Comparison of ENCODE assay signal across 27 mouse cellular contexts in the genomic region with DNA sequence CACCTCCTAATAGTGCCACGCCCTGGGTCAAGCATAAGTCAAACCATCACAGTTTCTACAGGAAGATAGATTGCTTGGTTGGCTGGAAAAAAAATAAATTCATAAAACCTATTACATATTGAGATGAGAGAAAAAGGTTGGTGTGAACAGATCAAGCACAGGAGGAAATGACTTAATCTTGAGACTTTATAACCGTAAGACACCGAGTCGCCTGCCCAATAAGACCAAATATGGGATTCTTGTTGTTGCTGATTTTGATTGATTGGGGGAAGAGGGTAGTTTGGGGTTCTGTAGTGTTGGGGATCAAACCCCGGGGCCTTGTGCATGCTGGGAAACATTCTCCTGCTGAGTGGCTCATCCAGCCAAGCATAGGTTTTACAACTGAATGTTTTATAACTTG.
DNase-seq lines count a peak whose midpoint lies in the region; ATAC-seq lines count a peak whose summit lies in the region.
"Had no signal": no experiment of that assay in that cellular context is flagged by ENCODE, and none has a peak within 500 bp of the region (broad histone marks: within the 10 kb centered on the region; RNA-seq: fewer than 3 reads in every experiment).

No protein-coding gene starts in this region.

- H3K9ac ChIP-seq in hindbrain, embryonic 13.5 days = no peak overlapping the region
- H3K9ac ChIP-seq: embryonic facial prominence, embryonic 13.5 days; forebrain, embryonic 12.5 days; forebrain, embryonic 15.5 days; hindbrain, embryonic 14.5 days; intestine, embryonic 15.5 days had no signal

- WGBS in limb, embryonic 10.5 days = 95% methylated on average over 5 of the region's 5 CpGs
- WGBS in hindbrain, embryonic 13.5 days = 94% methylated on average over 5 of the region's 5 CpGs

- no peak overlapping the region for H3K27ac ChIP-seq in limb, embryonic 10.5 days
- H3K27ac ChIP-seq in hindbrain, embryonic 13.5 days = no peak overlapping the region
- H3K27ac ChIP-seq: embryonic facial prominence, embryonic 10.5 days; embryonic facial prominence, embryonic 13.5 days; forebrain, embryonic 12.5 days; forebrain, embryonic 15.5 days; hindbrain, embryonic 10.5 days; hindbrain, embryonic 14.5 days; hindbrain, postnatal 0 days; intestine, embryonic 15.5 days had no signal

- no peak overlapping the region for H3K4me2 ChIP-seq in hindbrain, embryonic 13.5 days
- H3K4me2 ChIP-seq: embryonic facial prominence, embryonic 13.5 days; forebrain, embryonic 12.5 days; forebrain, embryonic 15.5 days; heart, embryonic 11.5 days; hindbrain, embryonic 14.5 days; intestine, embryonic 15.5 days had no signal

- H3K4me1 ChIP-seq in limb, embryonic 10.5 days = no peaks in the 10 kb centered on the region
- H3K4me1 ChIP-seq in hindbrain, embryonic 13.5 days (replicated peaks) = no peaks in the 10 kb centered on the region
- H3K4me1 ChIP-seq: forebrain, embryonic 12.5 days; forebrain, embryonic 15.5 days had no signal

- H3K36me3 ChIP-seq in limb, embryonic 10.5 days = no peaks in the 10 kb centered on the region
- no peaks in the 10 kb centered on the region for H3K36me3 ChIP-seq in hindbrain, embryonic 13.5 days
- H3K36me3 ChIP-seq: embryonic facial prominence, embryonic 10.5 days; embryonic facial prominence, embryonic 13.5 days; forebrain, embryonic 12.5 days; forebrain, embryonic 15.5 days; hindbrain, embryonic 10.5 days; intestine, embryonic 15.5 days had no signal

- intact Hi-C loops in heart, postnatal 25 days (cut with DNase I) = no loop called here

- no peak overlapping the region for H3K4me3 ChIP-seq in limb, embryonic 10.5 days
- no peak overlapping the region for H3K4me3 ChIP-seq in hindbrain, embryonic 13.5 days
- H3K4me3 ChIP-seq: embryonic facial prominence, embryonic 10.5 days; embryonic facial prominence, embryonic 13.5 days; erythroblast, embryonic 14.5 days; forebrain, embryonic 12.5 days; forebrain, embryonic 15.5 days; hindbrain, embryonic 10.5 days; intestine, embryonic 15.5 days had no signal

- peak; percentile 51 for ATAC-seq in activated CD4-positive, CD25-positive, alpha-beta regulatory T cell, adult 4 months
- no peak for ATAC-seq in hindbrain, embryonic 13.5 days (ENCODE audit: low FRiP score)
- ATAC-seq: forebrain, embryonic 15.5 days; hindbrain, postnatal 0 days; intestine, embryonic 15.5 days had no signal

- H3K9me3 ChIP-seq in limb, embryonic 10.5 days (replicated peaks) = no peaks in the 10 kb centered on the region
- no peaks in the 10 kb centered on the region for H3K9me3 ChIP-seq in hindbrain, embryonic 13.5 days
- H3K9me3 ChIP-seq: embryonic facial prominence, embryonic 10.5 days; embryonic facial prominence, embryonic 13.5 days; forebrain, embryonic 12.5 days; forebrain, embryonic 15.5 days; hindbrain, embryonic 10.5 days; intestine, embryonic 15.5 days had no signal

- H3K27me3 ChIP-seq in limb, embryonic 10.5 days (ENCODE audit: low read depth, poor library complexity, severe bottlenecking) = no peaks in the 10 kb centered on the region
- no peaks in the 10 kb centered on the region for H3K27me3 ChIP-seq in hindbrain, embryonic 13.5 days
- H3K27me3 ChIP-seq: embryonic facial prominence, embryonic 13.5 days; forebrain, embryonic 12.5 days; forebrain, embryonic 15.5 days; intestine, embryonic 15.5 days had no signal

- peak; percentile 64 for DNase-seq in heart, adult 11 months
- no peak for DNase-seq in heart, postnatal 25 days (ENCODE audit: low spot score)
- DNase-seq in limb, embryonic 10.5 days (ENCODE audit: low spot score) = peak; percentile 15
- no peak for DNase-seq in urinary bladder, adult 18-20 months (ENCODE audit: low spot score in 2 of 2)
- DNase-seq in neural tube, embryonic 10.5 days (ENCODE audit: extremely low spot score, low spot score) = no peak
- DNase-seq: adrenal gland, adult 2 months; adrenal gland, postnatal 14 days; cerebellum, adult 11 months; cerebellum, adult 2 months; cerebellum, postnatal 10 days; cerebellum, postnatal 36 days; embryo, embryonic 11 days; gastrocnemius, postnatal 10 days; gastrocnemius, postnatal 36 days; heart, postnatal 36 days had no signal

Comparison
In these comparisons a context has a peak if more than half of its experiments do, and no peak if none do; other contexts are left out.
1. DNase-seq: peak in heart, adult 11 months (single experiment) and limb, embryonic 10.5 days (single experiment); none in heart, postnatal 25 days (single experiment), urinary bladder, adult 18-20 months (0 of 2) and neural tube, embryonic 10.5 days (single experiment).